Mouse (Mus musculus) retina, postnatal 1 day (tissue): ENCODE results near the gene Galns.
A peak's percentile ranks its signal among the peaks of the same experiment; 100 is the strongest.
"Not testable (repeated sequence)": the region's sequence is repeated elsewhere in the genome, so short reads cannot be mapped to it uniquely, and the experiment has no call there.

ENCODE experiments used
- DNase-seq: peaks from one replicate; pipeline ENCODE4 v3.0.0-alpha.2; 2012

The Galns gene

DNA sequence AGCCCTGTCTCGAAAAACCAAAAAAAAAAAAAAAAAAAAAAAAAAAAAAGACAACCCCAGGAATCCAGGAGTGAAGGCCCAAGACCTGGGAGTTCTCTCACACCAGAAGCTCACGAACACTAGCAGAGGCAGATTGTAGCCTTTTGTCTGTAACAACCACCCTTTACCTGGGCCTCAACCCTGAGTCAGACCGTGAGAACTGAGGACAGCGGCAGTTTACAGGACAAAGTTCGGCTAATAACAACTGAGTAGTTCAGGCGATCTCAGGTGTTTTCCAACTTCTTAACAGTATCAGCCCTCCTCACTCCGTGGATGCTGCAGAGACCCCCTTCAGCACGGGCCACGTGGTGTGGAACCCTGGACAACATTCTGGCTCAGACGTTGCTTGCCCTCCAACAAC lies 24.5 kb downstream of the Galns start:
- DNase-seq: no peak

DNA sequence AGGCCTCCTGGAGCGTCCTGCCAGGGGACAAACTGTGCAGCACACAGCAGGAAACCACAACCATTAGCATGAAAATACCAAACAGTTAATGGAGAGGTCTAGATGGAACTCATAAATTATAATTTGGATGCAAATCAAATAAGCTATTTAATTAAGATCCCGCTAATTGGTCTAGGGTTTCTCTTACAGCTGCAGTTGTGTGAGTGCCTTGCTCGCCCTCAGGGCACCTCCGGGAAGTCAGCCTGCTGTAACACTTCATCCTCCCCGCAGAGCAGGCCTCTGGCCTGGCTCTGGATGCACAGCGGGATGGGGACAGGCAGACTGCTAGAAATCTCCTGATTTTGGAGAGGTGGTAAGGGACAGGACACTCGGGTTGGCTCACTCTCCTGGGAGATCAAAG lies 25.1 kb downstream of the Galns start:
- no peak for DNase-seq

GRCm38 (mm10) chr8:122585411-122585891 lies 25.8 kb downstream of the Galns start:
- DNase-seq: no peak

GRCm38 (mm10) chr8:122584981-122585380 lies 26.3 kb downstream of the Galns start:
- no peak for DNase-seq

GRCm38 (mm10) chr8:122580926-122581325 lies 30.3 kb downstream of the Galns start:
- DNase-seq: no peak

GRCm38 (mm10) chr8:122579196-122579595 lies 32.1 kb downstream of the Galns start:
- no peak for DNase-seq

- DNase-seq: no peak
These were observed 34.1 kb downstream of the Galns start for GRCm38 (mm10) chr8:122577116-122577515.

- DNase-seq: peak; percentile 94
These were observed 34.6 kb downstream of the Galns start, which contains the start of gene Aprt for GRCm38 (mm10) chr8:122576648-122577022. Gene Aprt (minus strand): TSS chr8:122576909.

GRCm38 (mm10) chr8:122575735-122576647 lies 35.3 kb downstream of the Galns start:
- DNase-seq: no peak

GRCm38 (mm10) chr8:122575286-122575685 lies 36.0 kb downstream of the Galns start:
- DNase-seq: no peak

DNA sequence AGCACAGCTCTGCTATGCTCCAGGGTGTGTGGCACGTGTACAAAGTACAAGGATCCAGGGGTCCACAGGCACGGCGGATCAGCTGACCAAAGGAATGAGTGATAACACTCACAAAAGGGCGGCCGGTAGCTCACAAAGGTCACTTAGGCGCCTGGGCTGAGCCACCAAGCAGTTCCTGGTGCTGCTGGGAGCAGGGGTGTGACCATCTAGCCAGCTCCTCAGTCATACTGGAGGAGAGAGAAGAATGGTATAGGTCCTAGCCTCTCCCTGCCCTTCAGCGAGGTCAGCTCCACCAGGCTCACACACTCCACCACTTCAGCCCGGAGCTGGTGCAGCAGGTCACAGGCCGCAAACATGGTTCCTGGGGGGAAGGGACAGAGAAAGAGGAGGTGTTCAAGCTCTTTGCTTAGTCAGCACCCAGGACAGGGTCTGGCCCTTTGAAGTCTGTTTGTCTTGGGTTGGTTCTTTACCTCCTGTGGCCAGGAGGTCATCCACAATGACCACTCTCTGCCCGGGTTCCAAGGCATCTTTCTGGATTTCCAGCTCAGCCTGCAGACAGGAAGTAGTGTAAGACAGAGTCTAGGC lies 36.5 kb downstream of the Galns start:
- DNase-seq: no peak

DNA sequence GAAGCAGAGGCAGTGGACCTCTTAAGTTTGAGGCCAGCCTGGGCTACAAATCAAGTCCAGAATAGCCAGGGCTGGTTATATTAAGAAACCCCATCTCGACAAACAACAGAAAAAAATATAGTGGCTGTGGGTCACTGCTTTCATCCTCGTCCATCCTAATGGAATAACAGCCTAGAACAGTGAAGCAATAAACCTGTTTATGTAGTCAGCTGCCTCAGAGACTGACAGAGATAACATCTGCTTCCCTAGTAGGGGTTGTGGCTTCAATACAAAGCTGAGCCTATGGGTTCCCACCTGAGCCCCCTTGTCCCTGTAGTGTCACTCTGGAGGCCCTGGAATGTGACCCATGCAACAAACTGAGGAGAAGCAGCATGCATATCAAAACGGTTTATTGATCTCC lies 37.0 kb downstream of the Galns start:
- DNase-seq: no peak

DNA sequence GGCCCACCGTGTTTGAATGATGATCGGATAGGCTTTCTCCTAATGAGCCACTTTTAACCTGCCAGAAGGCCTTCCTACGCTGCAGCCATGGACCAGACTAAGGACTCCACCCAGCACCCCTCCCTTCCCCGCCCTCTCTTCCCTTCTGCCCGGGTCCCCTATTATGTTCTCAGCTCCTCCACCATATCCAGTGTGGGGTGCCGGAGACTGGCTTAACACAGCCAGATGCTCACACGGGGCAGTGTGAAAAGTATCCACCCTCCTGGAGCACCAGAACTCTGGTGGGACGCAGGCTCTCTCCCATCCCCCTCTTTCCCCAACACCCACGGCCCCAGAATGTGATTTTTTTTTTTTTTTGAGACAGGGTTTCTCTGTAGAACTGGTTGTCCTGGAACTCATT lies 37.7 kb downstream of the Galns start:
- DNase-seq: no peak

DNA sequence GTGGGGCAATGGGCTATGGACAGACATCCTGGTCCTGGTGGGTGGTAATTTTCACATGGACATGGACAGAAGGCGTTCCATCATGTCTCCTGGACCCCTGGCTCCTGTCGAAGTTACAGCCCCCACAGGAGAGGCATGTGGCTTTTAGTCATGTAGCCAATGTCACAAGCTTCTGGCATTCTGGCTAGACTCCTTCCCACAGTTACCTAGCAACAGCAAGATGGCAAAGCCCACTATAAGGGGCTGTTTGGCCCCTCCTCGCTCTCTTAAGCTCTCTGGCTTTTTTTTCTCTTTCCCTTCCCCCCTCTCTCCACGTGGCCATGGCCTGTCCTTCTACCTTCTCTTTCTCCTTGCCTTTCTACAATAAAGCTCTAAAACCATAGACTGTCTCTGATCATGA lies 38.1 kb downstream of the Galns start:
- DNase-seq: not testable (repeated sequence)

- DNase-seq: no peak
These were observed 38.5 kb downstream of the Galns start for GRCm38 (mm10) chr8:122572751-122573150.

- no peak for DNase-seq
These were observed 39.5 kb downstream of the Galns start for GRCm38 (mm10) chr8:122571750-122572267.

GRCm38 (mm10) chr8:122571153-122571552 lies 40.1 kb downstream of the Galns start:
- no peak for DNase-seq

DNA sequence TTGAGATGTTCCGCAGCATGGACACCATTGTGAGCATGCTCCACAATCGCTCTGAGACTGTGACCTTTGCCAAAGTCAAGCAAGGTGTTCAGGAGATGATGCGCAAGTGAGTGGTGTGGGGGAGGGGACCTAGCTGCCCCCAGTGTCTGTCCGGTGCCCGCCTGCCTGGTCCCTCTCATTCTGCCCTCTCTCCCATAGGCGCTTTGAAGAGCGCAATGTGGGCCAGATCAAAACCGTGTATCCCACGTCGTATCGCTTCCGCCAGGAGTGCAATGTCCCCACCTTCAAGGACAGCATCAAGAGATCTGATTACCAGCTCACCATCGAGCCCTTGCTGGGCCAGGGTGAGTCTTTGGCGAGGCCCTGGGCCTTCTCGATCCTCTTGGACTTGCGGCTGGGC lies 41.3 kb downstream of the Galns start:
- no peak for DNase-seq

DNA sequence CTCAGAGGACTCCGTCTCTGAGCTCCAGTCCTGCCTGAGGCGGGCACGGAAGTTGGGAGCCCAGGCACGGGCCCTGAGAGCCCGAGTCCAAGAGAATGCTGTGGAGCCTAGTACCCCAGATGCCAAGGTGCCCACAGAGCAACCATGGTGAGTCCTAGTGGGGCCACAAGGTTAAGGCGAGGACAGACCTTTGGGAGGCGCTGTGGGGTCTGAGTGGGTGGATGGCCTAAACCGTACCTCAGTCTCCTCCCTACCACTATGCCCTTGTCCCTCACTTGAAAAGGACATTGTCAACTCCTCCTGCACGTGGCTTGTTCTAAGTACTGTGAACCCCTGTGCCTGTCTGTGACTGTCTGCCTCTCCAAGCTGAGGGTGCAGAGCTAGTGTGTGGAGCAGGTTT lies 41.9 kb downstream of the Galns start:
- no peak for DNase-seq

DNA sequence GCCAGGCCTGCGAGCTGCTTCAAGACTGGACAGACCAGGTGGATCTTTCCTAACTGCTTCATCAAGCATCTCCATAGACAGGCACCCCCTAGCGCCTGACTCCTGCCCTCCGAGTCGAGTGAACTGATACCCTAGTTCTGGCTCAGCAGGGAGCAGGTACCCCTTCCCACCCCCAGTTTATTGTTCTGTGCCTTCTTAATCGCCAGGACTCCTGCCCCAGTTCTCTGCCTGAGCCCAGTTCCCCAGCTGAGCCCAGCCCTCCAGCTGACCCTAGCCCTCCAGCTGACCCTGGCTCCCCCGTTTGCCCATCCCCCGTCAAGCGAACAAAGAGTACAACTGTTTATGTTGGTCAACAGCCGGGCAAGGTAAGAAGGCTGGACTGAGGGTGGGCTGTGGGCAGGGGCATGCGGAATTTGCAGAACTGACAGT lies 42.4 kb downstream of the Galns start:
- peak; percentile 68 for DNase-seq

- DNase-seq: no peak
These were observed 43.2 kb downstream of the Galns start for GRCm38 (mm10) chr8:122568109-122568504.

DNA sequence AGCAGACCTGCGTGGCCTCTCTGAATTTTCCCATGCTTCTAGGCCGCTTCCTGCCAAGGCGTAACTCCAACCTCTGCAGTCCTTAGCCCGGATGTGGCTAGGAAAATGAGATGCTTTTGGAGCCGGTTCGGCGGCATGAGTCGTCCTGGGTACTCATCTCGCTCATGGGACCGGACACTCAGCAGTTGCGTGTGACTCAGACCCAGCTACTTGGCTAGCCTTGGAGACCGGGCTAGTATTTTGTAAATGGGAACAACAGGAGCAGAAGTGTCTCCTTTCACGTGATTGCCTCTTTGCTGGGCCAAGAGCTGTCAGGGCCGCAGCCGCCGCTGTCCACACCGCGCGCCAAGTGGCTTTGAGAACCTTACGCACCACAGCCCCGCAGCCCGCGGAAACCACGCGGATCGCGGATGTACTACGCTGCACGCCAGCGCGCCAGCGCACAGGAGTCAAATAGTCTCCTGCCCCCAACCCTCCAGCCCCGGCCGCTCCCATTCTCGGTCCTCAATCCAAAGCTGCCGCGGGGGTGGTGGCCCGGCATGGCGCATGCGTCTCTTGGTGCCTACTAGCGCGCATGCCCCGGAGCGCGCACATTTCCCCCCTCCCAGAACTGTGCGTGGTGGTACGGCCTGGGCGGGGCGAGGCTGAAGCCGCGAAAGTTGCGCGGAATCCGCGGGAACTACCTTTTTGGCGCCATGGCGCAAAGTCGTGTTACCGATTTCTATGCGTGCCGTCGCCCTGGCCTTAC lies 43.7 kb downstream of the Galns start, which contains the start of gene Cdt1:
Cdt1 (plus strand) TSS at position 655 of the 748 bp plus-strand sequence.
- DNase-seq: peak; percentile 97

GRCm38 (mm10) chr8:122566766-122567165 lies 44.5 kb downstream of the Galns start:
- DNase-seq: peak; percentile 91
